Mouse (Mus musculus): ENCODE measurements around the gene Slc4a4. TPM values are rescaled to one million over a fixed set of nuclear protein-coding genes. Genes with fewer than 3 reads are reported as not detected.

Slc4a4 gene
- polyA plus RNA-seq, 1 experiment from 2014 or later: 7.3 TPM

DNA sequence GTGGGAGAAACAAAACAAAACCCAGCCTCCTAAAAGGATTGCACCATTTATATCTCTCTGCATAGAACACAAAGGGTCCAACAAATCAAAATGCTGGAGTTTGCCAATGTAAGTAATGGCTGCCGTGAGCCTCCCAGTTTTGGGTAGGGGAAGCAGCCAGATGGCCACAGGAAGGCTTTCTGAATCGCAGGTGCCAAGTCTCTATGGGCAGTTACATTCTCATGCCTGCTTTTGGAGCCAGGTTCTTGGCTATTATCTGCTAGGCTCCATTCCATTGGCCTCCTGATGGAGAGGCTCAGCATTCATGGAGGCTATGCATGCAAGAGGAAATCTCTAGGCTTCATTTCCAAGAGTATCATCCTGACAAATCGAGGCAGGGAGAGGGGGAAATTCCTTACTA, 169.0 kb downstream of the Slc4a4 start:
- H3K4me2 ChIP-seq (ENCODE audit: low read length): no peak overlapping the region
- WGBS: 86% methylated on average over 3 of the region's 3 CpGs
- no peak overlapping the region for H3K4me3 ChIP-seq (ENCODE audit: control insufficient read depth in 1 of 2, insufficient read depth in 1 of 2, low read depth in 1 of 2, low read length in 2 of 2)
- ATAC-seq (ENCODE audit: insufficient number of reproducible peaks, insufficient read depth, low FRiP score, low read depth): no peak
- no peak overlapping the region for H3K27ac ChIP-seq (replicated peaks in 1 of 2; ENCODE audit: control insufficient read depth in 1 of 2, insufficient read depth in 1 of 2, low read depth in 2 of 2, low read length in 2 of 2)
- no peaks in the 10 kb centered on the region; a peak in 1 of 4 replicates for H3K4me1 ChIP-seq (ENCODE audit: control insufficient read depth in 2 of 2, insufficient read depth in 2 of 2, low read length in 2 of 2)
- no peaks in the 10 kb centered on the region for H3K27me3 ChIP-seq (ENCODE audit: control insufficient read depth, insufficient read depth, low read length)
- no peaks in the 10 kb centered on the region for H3K36me3 ChIP-seq (ENCODE audit: control insufficient read depth, insufficient read depth, low read length)
- no peaks in the 10 kb centered on the region for H3K9me3 ChIP-seq (ENCODE audit: control insufficient read depth, low read length)
- no peak overlapping the region for H3K9ac ChIP-seq (ENCODE audit: low read length)

DNA sequence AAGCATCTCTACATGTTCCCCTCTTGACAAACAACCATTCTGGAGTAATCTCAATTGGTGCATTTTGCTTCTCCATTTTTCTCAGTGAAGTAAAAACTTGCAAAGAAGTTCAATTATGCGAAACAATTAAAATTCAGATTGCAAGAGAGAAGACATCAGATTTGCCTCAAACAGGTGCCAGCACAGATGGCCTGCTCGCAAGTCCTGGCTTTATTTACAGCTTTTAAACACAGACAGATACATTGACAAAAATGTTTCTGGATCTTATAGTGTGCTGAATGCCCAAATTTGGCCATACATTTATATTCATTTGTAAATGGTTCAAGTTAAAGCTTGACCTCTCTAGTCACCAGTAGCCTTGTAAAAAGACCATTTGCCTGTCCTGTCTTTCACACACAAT, 169.8 kb downstream of the Slc4a4 start:
- no peaks in the 10 kb centered on the region for H3K9me3 ChIP-seq (ENCODE audit: control insufficient read depth, low read length)
- H3K27ac ChIP-seq (replicated peaks in 1 of 2; ENCODE audit: control insufficient read depth in 1 of 2, insufficient read depth in 1 of 2, low read depth in 2 of 2, low read length in 2 of 2): no peak overlapping the region
- no peaks in the 10 kb centered on the region for H3K27me3 ChIP-seq (ENCODE audit: control insufficient read depth, insufficient read depth, low read length)
- ATAC-seq (ENCODE audit: insufficient number of reproducible peaks, insufficient read depth, low FRiP score, low read depth): no peak
- H3K36me3 ChIP-seq (ENCODE audit: control insufficient read depth, insufficient read depth, low read length): no peaks in the 10 kb centered on the region
- peaks cover 2 to 6% of the 10 kb centered on the region in 2 experiments; a peak in 3 of 4 replicates for H3K4me1 ChIP-seq (ENCODE audit: control insufficient read depth in 2 of 2, insufficient read depth in 2 of 2, low read length in 2 of 2)
- no peak overlapping the region for H3K4me2 ChIP-seq (ENCODE audit: low read length)
- H3K4me3 ChIP-seq (ENCODE audit: control insufficient read depth in 1 of 2, insufficient read depth in 1 of 2, low read depth in 1 of 2, low read length in 2 of 2): no peak overlapping the region
- 93% methylated on average over 2 of the region's 2 CpGs for WGBS
- no peak overlapping the region for H3K9ac ChIP-seq (ENCODE audit: low read length)

GRCm38 (mm10) chr5:89061097-89061496, 174.5 kb downstream of the Slc4a4 start:
- Histone ChIP-seq H3K4me2 (ENCODE audit: low read length) (peak overlapping the region; percentile 30), H3K36me3 (ENCODE audit: control insufficient read depth, insufficient read depth, low read length) (no peaks in the 10 kb centered on the region), H3K9me3 (ENCODE audit: control insufficient read depth, low read length) (no peaks in the 10 kb centered on the region), H3K9ac (ENCODE audit: low read length) (no peak overlapping the region), H3K4me3 (ENCODE audit: control insufficient read depth in 1 of 2, insufficient read depth in 1 of 2, low read depth in 1 of 2, low read length in 2 of 2) (no peak overlapping the region), H3K27ac (replicated peaks in 1 of 2; ENCODE audit: control insufficient read depth in 1 of 2, insufficient read depth in 1 of 2, low read depth in 2 of 2, low read length in 2 of 2) (no peak overlapping the region), H3K27me3 (ENCODE audit: control insufficient read depth, insufficient read depth, low read length) (no peaks in the 10 kb centered on the region), H3K4me1 (ENCODE audit: control insufficient read depth in 2 of 2, insufficient read depth in 2 of 2, low read length in 2 of 2) (peaks cover 2 to 7% of the 10 kb centered on the region in 2 experiments; a peak in 3 of 4 replicates)
- WGBS: 18% methylated on average over 9 of the region's 9 CpGs
- no peak for ATAC-seq (ENCODE audit: insufficient number of reproducible peaks, insufficient read depth, low FRiP score, low read depth)

GRCm38 (mm10) chr5:89062286-89062685, 175.7 kb downstream of the Slc4a4 start:
- Histone ChIP-seq H3K9me3 (ENCODE audit: control insufficient read depth, low read length) (no peaks in the 10 kb centered on the region), H3K4me1 (ENCODE audit: control insufficient read depth in 2 of 2, insufficient read depth in 2 of 2, low read length in 2 of 2) (peaks cover 2 to 7% of the 10 kb centered on the region in 2 experiments; a peak in 3 of 4 replicates), H3K9ac (ENCODE audit: low read length) (no peak overlapping the region), H3K27ac (replicated peaks in 1 of 2; ENCODE audit: control insufficient read depth in 1 of 2, insufficient read depth in 1 of 2, low read depth in 2 of 2, low read length in 2 of 2) (no peak overlapping the region), H3K27me3 (ENCODE audit: control insufficient read depth, insufficient read depth, low read length) (no peaks in the 10 kb centered on the region), H3K4me2 (ENCODE audit: low read length) (no peak overlapping the region), H3K36me3 (ENCODE audit: control insufficient read depth, insufficient read depth, low read length) (no peaks in the 10 kb centered on the region), H3K4me3 (ENCODE audit: control insufficient read depth in 1 of 2, insufficient read depth in 1 of 2, low read depth in 1 of 2, low read length in 2 of 2) (no peak overlapping the region)
- 62% methylated on average over 5 of the region's 5 CpGs for WGBS
- ATAC-seq (ENCODE audit: insufficient number of reproducible peaks, insufficient read depth, low FRiP score, low read depth): no peak

DNA sequence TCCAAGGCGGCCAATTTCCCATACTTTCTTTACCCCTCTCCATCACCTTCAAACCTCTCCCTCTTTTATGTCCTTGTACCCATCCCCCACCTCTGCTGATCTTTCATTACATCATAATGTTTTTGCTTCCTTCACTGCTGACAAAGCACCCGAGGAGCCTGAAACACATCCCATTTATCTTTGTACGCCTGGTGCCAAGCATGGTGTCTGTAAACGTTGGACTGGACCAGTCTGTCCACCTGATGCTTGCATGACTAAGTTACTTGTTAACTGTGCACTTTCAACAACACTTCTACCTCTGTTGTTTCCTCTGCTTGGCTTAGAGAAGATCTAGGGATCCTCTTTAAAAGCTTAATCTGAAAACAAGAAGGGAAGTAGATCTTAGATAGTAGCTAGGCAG, 180.5 kb downstream of the Slc4a4 start:
- no peaks in the 10 kb centered on the region for H3K27me3 ChIP-seq (ENCODE audit: control insufficient read depth, insufficient read depth, low read length)
- H3K9me3 ChIP-seq (ENCODE audit: control insufficient read depth, low read length): no peaks in the 10 kb centered on the region
- H3K9ac ChIP-seq (ENCODE audit: low read length): no peak overlapping the region
- no peaks in the 10 kb centered on the region for H3K36me3 ChIP-seq (ENCODE audit: control insufficient read depth, insufficient read depth, low read length)
- no peak overlapping the region for H3K4me2 ChIP-seq (ENCODE audit: low read length)
- no peak overlapping the region for H3K4me3 ChIP-seq (ENCODE audit: control insufficient read depth in 1 of 2, insufficient read depth in 1 of 2, low read depth in 1 of 2, low read length in 2 of 2)
- ATAC-seq (ENCODE audit: insufficient number of reproducible peaks, insufficient read depth, low FRiP score, low read depth): no peak
- WGBS: 66% methylated on average over 4 of the region's 4 CpGs
- H3K27ac ChIP-seq (replicated peaks in 1 of 2; ENCODE audit: control insufficient read depth in 1 of 2, insufficient read depth in 1 of 2, low read depth in 2 of 2, low read length in 2 of 2): no peak overlapping the region
- H3K4me1 ChIP-seq (ENCODE audit: control insufficient read depth in 2 of 2, insufficient read depth in 2 of 2, low read length in 2 of 2): no peaks in the 10 kb centered on the region; a peak in 1 of 4 replicates

- H3K27me3 ChIP-seq (ENCODE audit: control insufficient read depth, insufficient read depth, low read length): no peaks in the 10 kb centered on the region
- WGBS: 94% methylated on average over 5 of the region's 5 CpGs
- no peaks in the 10 kb centered on the region for H3K36me3 ChIP-seq (ENCODE audit: control insufficient read depth, insufficient read depth, low read length)
- H3K9ac ChIP-seq (ENCODE audit: low read length): no peak overlapping the region
- no peak overlapping the region for H3K4me2 ChIP-seq (ENCODE audit: low read length)
- H3K4me3 ChIP-seq (ENCODE audit: control insufficient read depth in 1 of 2, insufficient read depth in 1 of 2, low read depth in 1 of 2, low read length in 2 of 2): no peak overlapping the region
- no peaks in the 10 kb centered on the region; a peak in 1 of 4 replicates for H3K4me1 ChIP-seq (ENCODE audit: control insufficient read depth in 2 of 2, insufficient read depth in 2 of 2, low read length in 2 of 2)
- H3K9me3 ChIP-seq (ENCODE audit: control insufficient read depth, low read length): no peaks in the 10 kb centered on the region
- no peak for ATAC-seq (ENCODE audit: insufficient number of reproducible peaks, insufficient read depth, low FRiP score, low read depth)
- H3K27ac ChIP-seq (replicated peaks in 1 of 2; ENCODE audit: control insufficient read depth in 1 of 2, insufficient read depth in 1 of 2, low read depth in 2 of 2, low read length in 2 of 2): no peak overlapping the region
Observed at GRCm38 (mm10) chr5:89068072-89068471, 181.5 kb downstream of the Slc4a4 start.

DNA sequence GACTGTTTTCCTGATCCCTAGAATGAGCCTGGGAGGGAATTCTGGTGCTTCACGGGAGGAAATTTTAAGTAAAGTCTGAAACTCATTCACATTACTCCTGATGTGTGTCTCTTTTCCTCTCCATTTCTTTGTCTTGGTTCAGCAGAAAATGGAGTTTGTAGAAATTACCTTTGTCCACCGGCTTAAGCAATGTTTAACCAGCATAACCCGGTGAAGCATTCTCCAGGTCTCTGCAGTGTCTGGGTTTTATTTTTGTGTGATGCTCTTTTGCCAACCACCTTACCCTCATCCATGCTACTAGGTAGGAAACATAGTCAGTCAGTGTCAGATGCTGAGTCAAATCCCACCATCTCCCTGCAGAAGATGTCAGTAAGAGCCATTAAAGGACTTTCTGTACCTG, 183.4 kb downstream of the Slc4a4 start:
- Histone ChIP-seq H3K9ac (ENCODE audit: low read length) (no peak overlapping the region), H3K4me3 (ENCODE audit: control insufficient read depth in 1 of 2, insufficient read depth in 1 of 2, low read depth in 1 of 2, low read length in 2 of 2) (no peak overlapping the region), H3K27ac (replicated peaks in 1 of 2; ENCODE audit: control insufficient read depth in 1 of 2, insufficient read depth in 1 of 2, low read depth in 2 of 2, low read length in 2 of 2) (no peak overlapping the region), H3K9me3 (ENCODE audit: control insufficient read depth, low read length) (no peaks in the 10 kb centered on the region), H3K4me2 (ENCODE audit: low read length) (no peak overlapping the region), H3K27me3 (ENCODE audit: control insufficient read depth, insufficient read depth, low read length) (no peaks in the 10 kb centered on the region), H3K36me3 (ENCODE audit: control insufficient read depth, insufficient read depth, low read length) (no peaks in the 10 kb centered on the region), H3K4me1 (ENCODE audit: control insufficient read depth in 2 of 2, insufficient read depth in 2 of 2, low read length in 2 of 2) (no peaks in the 10 kb centered on the region; a peak in 1 of 4 replicates)
- 94% methylated on average over 3 of the region's 3 CpGs for WGBS
- no peak for ATAC-seq (ENCODE audit: insufficient number of reproducible peaks, insufficient read depth, low FRiP score, low read depth)

GRCm38 (mm10) chr5:89071957-89072356, 185.3 kb downstream of the Slc4a4 start:
- no peaks in the 10 kb centered on the region for H3K9me3 ChIP-seq (ENCODE audit: control insufficient read depth, low read length)
- no peak overlapping the region for H3K9ac ChIP-seq (ENCODE audit: low read length)
- H3K36me3 ChIP-seq (ENCODE audit: control insufficient read depth, insufficient read depth, low read length): no peaks in the 10 kb centered on the region
- ATAC-seq (ENCODE audit: insufficient number of reproducible peaks, insufficient read depth, low FRiP score, low read depth): no peak
- H3K27ac ChIP-seq (replicated peaks in 1 of 2; ENCODE audit: control insufficient read depth in 1 of 2, insufficient read depth in 1 of 2, low read depth in 2 of 2, low read length in 2 of 2): no peak overlapping the region
- H3K27me3 ChIP-seq (ENCODE audit: control insufficient read depth, insufficient read depth, low read length): no peaks in the 10 kb centered on the region
- no peak overlapping the region for H3K4me3 ChIP-seq (ENCODE audit: control insufficient read depth in 1 of 2, insufficient read depth in 1 of 2, low read depth in 1 of 2, low read length in 2 of 2)
- WGBS: 84% methylated on average over 4 of the region's 4 CpGs
- no peaks in the 10 kb centered on the region for H3K4me1 ChIP-seq (ENCODE audit: control insufficient read depth in 2 of 2, insufficient read depth in 2 of 2, low read length in 2 of 2)
- H3K4me2 ChIP-seq (ENCODE audit: low read length): no peak overlapping the region
